Mouse (Mus musculus): ENCODE data around the gene Gatad2b.

DNA sequence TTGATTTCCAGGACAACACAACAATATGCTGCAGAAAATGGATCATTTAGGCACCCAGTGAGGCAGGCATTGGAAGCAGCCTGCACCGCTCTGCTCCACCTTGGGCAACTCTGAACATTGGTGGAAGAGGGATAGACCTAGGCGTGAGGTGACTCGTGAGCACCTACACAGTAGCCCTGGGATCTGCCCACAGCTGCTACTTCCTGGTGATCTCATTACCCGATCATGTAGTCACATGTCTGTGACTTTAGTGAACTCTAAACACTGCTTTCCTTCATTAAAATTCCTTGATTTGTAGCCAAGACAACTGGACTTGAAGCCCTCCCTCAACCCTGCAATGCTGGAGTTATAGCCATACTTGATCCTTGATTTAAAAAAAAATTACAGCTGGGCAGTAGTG lies 81.4 kb downstream of the Gatad2b start:
- TF ChIP-seq CTCF (IDR thresholded peaks at IDR 0.05; ENCODE audit: control insufficient read depth, insufficient read depth, low read length) (no peak), POLR2A (IDR thresholded peaks at IDR 0.05; ENCODE audit: borderline replicate concordance, control insufficient read depth, low read depth, low read length) (no peak)

Measured in bone marrow, adult 2 months (tissue).